Mouse (Mus musculus) limb, embryonic 13.5 days (tissue): ENCODE measurements at regions not wholly inside any gene's neighbourhood (a gene's known extent, or its start where the extent isn't known, plus 50 kb on each side); places are given as distances from the start of the nearest gene placed in this dataset.
"Not testable (repeated sequence)": the region's sequence is repeated elsewhere in the genome, so short reads cannot be mapped to it uniquely, and the experiment has no call there.

Source experiments
- ATAC-seq: fragments of 200-750 bp; cut with Nextera tagmentation; 2 replicates; pipeline ENCODE4 v1.8.0; 2017; ENCODE audit warnings: low read depth, moderate number of reproducible peaks, moderate TSS enrichment; ENCODE audit not compliant: low FRiP score
- H3K27ac ChIP-seq: fragments of 300-500 bp; sonication (generic); 2 replicates; pipeline ENCODE4 v1.5.1; 2015; ENCODE audit warnings: inconsistent platforms, mild to moderate bottlenecking, moderate library complexity
- H3K27me3 ChIP-seq: fragments of 300-500 bp; sonication (generic); 2 replicates; pipeline ENCODE4 v1.6.1; 2015; ENCODE audit warnings: mild to moderate bottlenecking, inconsistent platforms
- H3K36me3 ChIP-seq: fragments of 300-500 bp; sonication (generic); 2 replicates; pipeline ENCODE4 v1.6.1; 2015; ENCODE audit warnings: inconsistent platforms, mild to moderate bottlenecking, moderate library complexity
- H3K4me1 ChIP-seq: fragments of 300-500 bp; sonication (generic); 2 replicates; pipeline ENCODE4 v1.6.1; 2015; ENCODE audit warnings: inconsistent platforms
- H3K4me2 ChIP-seq: fragments of 300-500 bp; sonication (generic); replicated peaks from 2 replicates; pipeline ENCODE4 v1.6.1; 2015; ENCODE audit warnings: inconsistent platforms, mild to moderate bottlenecking, moderate library complexity
- H3K4me3 ChIP-seq: fragments of 300-500 bp; sonication (generic); 2 replicates; pipeline ENCODE4 v1.5.1; 2015; ENCODE audit warnings: moderate library complexity, mild to moderate bottlenecking, inconsistent platforms
- H3K9ac ChIP-seq: fragments of 300-500 bp; sonication (generic); 2 replicates; pipeline ENCODE4 v1.6.1; 2015; ENCODE audit warnings: mild to moderate bottlenecking, inconsistent platforms
- H3K9me3 ChIP-seq: fragments of 300-500 bp; sonication (generic); 2 replicates; pipeline ENCODE4 v1.6.1; 2016; ENCODE audit warnings: inconsistent platforms
- WGBS: fragments of 180-500 bp; shearing (Covaris S2); methylation state at CpG from one replicate; pipeline ENCODE4 v1.1.7; 2015; 5-methylcytosine and 5-hydroxymethylcytosine counted together

DNA sequence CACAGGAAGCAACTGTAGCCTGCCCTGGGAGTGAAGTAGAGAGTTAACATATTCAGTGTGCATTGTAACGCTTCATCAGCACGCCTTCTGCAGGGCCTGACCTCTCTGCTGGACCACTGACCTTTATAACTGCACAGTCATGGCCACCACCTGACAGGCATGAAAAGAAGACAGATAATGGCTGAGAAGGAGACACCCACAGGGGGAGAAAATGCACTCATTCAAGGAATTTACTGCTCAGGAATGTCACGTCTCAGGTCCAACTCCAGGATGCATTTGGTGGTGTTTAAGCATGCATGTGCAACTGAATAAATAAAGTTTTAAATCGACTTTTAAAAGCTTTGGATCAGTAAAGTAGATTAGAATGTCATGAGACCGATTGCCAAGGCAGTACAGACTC lies 207.8 kb downstream of the Rab10 start:
- not testable (repeated sequence) for ATAC-seq, H3K27me3 ChIP-seq, H3K36me3 ChIP-seq, H3K4me2 ChIP-seq, H3K27ac ChIP-seq, H3K4me1 ChIP-seq, H3K4me3 ChIP-seq, H3K9me3 ChIP-seq, H3K9ac ChIP-seq
- 64% methylated on average over 5 of the region's 5 CpGs for whole genome bisulfite sequencing

GRCm38 (mm10) chr12:3098175-3098574 lies 211.6 kb downstream of the Rab10 start:
- H3K9me3 ChIP-seq, H3K27ac ChIP-seq, H3K4me2 ChIP-seq, H3K9ac ChIP-seq, H3K36me3 ChIP-seq, H3K4me3 ChIP-seq, ATAC-seq, H3K4me1 ChIP-seq, H3K27me3 ChIP-seq: not testable (repeated sequence)
- 24% methylated on average over 2 of the region's 2 CpGs for WGBS

DNA sequence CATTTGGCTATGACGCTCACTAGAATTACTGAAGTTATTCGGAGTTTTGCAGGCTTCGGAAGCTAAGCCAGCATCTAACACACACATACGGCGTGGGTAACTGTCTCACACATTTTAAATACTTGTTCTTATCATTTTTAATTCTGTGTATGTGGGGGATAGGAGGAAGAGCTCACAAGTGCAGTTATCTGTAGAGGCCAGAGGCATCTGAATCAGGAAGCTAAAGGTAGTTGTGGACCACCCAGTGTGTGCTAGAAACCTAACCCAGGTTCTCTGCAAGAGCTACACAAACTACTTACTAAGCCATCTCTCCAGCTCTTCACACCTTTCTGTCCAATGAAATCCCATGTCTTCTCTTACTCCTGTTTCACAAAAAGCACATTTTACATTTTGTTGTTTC lies 215.3 kb downstream of the Rab10 start:
- Histone ChIP-seq H3K36me3 (no peaks in the 10 kb centered on the region), H3K27ac (no peak overlapping the region), H3K4me1 (no peaks in the 10 kb centered on the region), H3K4me3 (no peak overlapping the region), H3K9me3 (no peaks in the 10 kb centered on the region), H3K4me2 (no peak overlapping the region), H3K27me3 (no peaks in the 10 kb centered on the region), H3K9ac (no peak overlapping the region)
- 91% methylated on average over 5 of the region's 5 CpGs for WGBS
- no peak for ATAC-seq

- not testable (repeated sequence) for H3K4me2 ChIP-seq, H3K36me3 ChIP-seq, H3K4me1 ChIP-seq, H3K27me3 ChIP-seq, H3K9me3 ChIP-seq, ATAC-seq, H3K9ac ChIP-seq, H3K4me3 ChIP-seq, H3K27ac ChIP-seq
- 64% methylated on average over 2 of the region's 3 CpGs for WGBS
These were observed 216.8 kb downstream of the Rab10 start for GRCm38 (mm10) chr12:3092974-3093373.

GRCm38 (mm10) chr12:3049546-3049945 lies 260.2 kb downstream of the Rab10 start:
- not testable (repeated sequence) for H3K4me2 ChIP-seq, H3K27ac ChIP-seq, H3K4me3 ChIP-seq, ATAC-seq, H3K9ac ChIP-seq, H3K36me3 ChIP-seq, H3K9me3 ChIP-seq, H3K27me3 ChIP-seq, H3K4me1 ChIP-seq
- WGBS: 73% methylated on average over 5 of the region's 5 CpGs

DNA sequence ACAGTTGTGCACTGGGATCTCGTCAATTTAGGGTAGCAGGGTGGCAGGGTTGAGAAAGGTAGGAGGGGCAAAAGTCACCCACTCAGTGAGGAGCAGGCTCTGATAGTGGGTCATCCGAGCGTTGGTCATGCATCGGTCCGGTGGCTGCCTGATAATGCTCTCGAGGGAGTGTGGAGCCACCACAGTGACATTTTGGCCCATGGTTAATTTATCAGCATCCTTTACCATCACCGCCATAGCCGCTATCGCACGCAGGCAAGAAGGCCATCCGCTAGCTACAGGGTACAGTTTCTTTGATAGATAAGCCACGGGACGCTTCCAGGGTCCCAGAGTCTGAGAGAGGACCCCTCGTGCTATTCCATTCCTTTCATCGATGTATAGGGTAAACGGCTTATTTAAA lies 291.3 kb downstream of the Rab10 start:
- H3K9ac ChIP-seq, H3K36me3 ChIP-seq, ATAC-seq, H3K4me2 ChIP-seq, H3K4me3 ChIP-seq, H3K4me1 ChIP-seq, H3K27ac ChIP-seq, H3K27me3 ChIP-seq: not testable (repeated sequence)
- peaks cover 51% of the 10 kb centered on the region for H3K9me3 ChIP-seq
- WGBS: 88% methylated on average over 16 of the region's 16 CpGs

GRCm38 (mm10) chr12:3016777-3017176 lies 293.0 kb downstream of the Rab10 start:
- H3K36me3 ChIP-seq, H3K27me3 ChIP-seq, ATAC-seq, H3K4me1 ChIP-seq, H3K27ac ChIP-seq, H3K4me2 ChIP-seq, H3K4me3 ChIP-seq, H3K9ac ChIP-seq: not testable (repeated sequence)
- WGBS: 88% methylated on average over 8 of the region's 8 CpGs
- peaks cover 60% of the 10 kb centered on the region for H3K9me3 ChIP-seq
